Mouse (Mus musculus): Measurements from ENCODE around the gene Slc39a8. TPM values are rescaled to one million over a fixed set of nuclear protein-coding genes. Genes with fewer than 3 reads are reported as not detected.

Gene Slc39a8
- polyA plus RNA-seq, 1 experiment = 21.2 TPM

DNA sequence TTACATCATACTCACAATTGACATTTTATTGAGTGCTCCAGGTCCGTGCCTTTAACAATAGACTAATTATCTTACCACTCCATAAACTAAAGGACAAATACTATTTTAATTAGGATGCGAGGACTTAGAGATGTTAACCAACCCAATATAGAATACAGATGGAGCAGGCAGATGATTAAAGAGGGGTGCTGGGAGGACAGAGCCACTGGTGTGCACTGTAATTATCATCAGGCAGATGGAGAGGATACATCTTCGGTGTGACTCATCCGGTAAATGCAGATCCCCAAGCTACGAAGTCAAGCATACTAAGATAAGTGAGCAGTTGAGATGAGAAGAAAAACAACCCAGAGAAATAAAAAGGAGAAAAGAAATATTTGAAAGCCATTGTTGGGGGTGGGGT lies 34.4 kb downstream of the Slc39a8 start:
- no peak for TF ChIP-seq POLR2A (IDR thresholded peaks at IDR 0.05; ENCODE audit: control insufficient read depth, low read depth, low read length)
- TF ChIP-seq CTCF (IDR thresholded peaks at IDR 0.05; ENCODE audit: control insufficient read depth, insufficient read depth, insufficient replicate concordance, low read depth, low read length) = no peak
- H3K4me3 ChIP-seq (ENCODE audit: control insufficient read depth, low read depth, low read length) = no peak overlapping the region
- H3K27me3 ChIP-seq (ENCODE audit: control insufficient read depth, insufficient read depth, low read length) = no peaks in the 10 kb centered on the region
- no peaks in the 10 kb centered on the region for H3K36me3 ChIP-seq (ENCODE audit: control insufficient read depth, insufficient read depth, low read length)
- H3K27ac ChIP-seq (ENCODE audit: control insufficient read depth, insufficient read depth, low read depth, low read length) = no peak overlapping the region
- H3K4me1 ChIP-seq (ENCODE audit: control insufficient read depth, insufficient read depth, low read length) = peaks cover 2% of the 10 kb centered on the region

DNA sequence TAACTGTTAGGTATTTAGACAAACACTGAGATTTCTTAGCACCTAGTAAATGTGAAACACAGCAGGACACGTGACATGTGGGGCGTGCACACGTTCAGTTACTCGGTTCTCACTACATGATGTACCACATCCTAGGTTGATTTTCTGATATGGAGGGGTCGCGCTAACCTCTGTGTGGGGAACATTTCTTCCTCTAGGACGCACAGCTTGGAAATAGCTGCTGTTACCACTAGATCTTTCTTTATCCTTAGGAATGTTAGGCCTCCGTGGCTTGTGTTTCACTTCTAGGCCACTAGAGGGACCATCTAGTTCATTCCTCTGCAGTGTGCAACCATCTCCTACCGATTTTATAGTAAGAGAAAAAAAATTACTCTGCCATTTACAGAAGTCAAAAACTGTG lies 37.7 kb downstream of the Slc39a8 start:
- H3K36me3 ChIP-seq (ENCODE audit: control insufficient read depth, insufficient read depth, low read length) = no peaks in the 10 kb centered on the region
- H3K4me3 ChIP-seq (ENCODE audit: control insufficient read depth, low read depth, low read length) = no peak overlapping the region
- TF ChIP-seq CTCF (IDR thresholded peaks at IDR 0.05; ENCODE audit: control insufficient read depth, insufficient read depth, insufficient replicate concordance, low read depth, low read length) (no peak), POLR2A (IDR thresholded peaks at IDR 0.05; ENCODE audit: control insufficient read depth, low read depth, low read length) (no peak)
- H3K27me3 ChIP-seq (ENCODE audit: control insufficient read depth, insufficient read depth, low read length) = no peaks in the 10 kb centered on the region
- H3K27ac ChIP-seq (ENCODE audit: control insufficient read depth, insufficient read depth, low read depth, low read length) = no peak overlapping the region
- H3K4me1 ChIP-seq (ENCODE audit: control insufficient read depth, insufficient read depth, low read length) = no peaks in the 10 kb centered on the region

DNA sequence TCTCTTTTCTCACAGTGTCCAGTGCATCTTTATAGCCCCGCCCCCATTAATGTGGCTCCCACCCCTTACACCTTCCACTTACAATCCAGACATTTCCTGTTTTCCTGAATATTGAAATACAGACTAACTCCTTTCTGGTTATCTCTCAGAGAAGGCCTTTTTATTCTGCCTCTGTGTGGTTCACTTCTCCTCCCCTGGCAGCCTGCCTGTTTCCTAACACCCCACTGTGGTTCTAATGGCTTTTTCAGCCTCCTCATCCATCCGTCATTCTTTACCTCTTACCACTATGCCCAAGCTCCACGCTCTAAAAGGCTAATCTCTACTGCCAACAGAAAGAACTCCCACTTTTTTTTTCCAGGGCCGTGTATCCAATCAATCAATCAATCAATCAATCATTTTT lies 44.0 kb downstream of the Slc39a8 start:
- Histone ChIP-seq H3K27me3 (ENCODE audit: control insufficient read depth, insufficient read depth, low read length) (no peaks in the 10 kb centered on the region), H3K27ac (ENCODE audit: control insufficient read depth, insufficient read depth, low read depth, low read length) (no peak overlapping the region), H3K36me3 (ENCODE audit: control insufficient read depth, insufficient read depth, low read length) (no peaks in the 10 kb centered on the region), H3K4me3 (ENCODE audit: control insufficient read depth, low read depth, low read length) (no peak overlapping the region), H3K4me1 (ENCODE audit: control insufficient read depth, insufficient read depth, low read length) (no peaks in the 10 kb centered on the region)
- TF ChIP-seq CTCF (IDR thresholded peaks at IDR 0.05; ENCODE audit: control insufficient read depth, insufficient read depth, insufficient replicate concordance, low read depth, low read length) = no peak
- no peak for TF ChIP-seq POLR2A (IDR thresholded peaks at IDR 0.05; ENCODE audit: control insufficient read depth, low read depth, low read length)

DNA sequence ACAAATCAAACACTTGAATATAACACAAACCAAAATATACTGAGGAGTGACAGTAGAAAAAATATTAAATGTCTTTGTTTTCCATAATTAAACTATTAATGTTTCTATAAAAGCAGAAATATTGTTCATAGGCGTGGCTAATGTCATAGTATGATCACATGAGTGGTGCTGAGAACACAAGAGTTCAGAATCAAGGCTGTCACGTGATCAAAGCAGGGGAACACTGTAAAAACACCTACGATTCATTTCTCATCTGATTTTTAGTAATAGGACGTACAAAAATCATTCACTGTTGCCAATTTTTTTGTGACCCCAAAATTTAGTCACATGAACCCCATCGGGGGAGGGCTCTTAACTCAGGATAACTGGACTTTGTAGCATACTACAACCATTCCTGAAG lies 47.2 kb downstream of the Slc39a8 start:
- TF ChIP-seq CTCF (IDR thresholded peaks at IDR 0.05; ENCODE audit: control insufficient read depth, insufficient read depth, insufficient replicate concordance, low read depth, low read length) (no peak), POLR2A (IDR thresholded peaks at IDR 0.05; ENCODE audit: control insufficient read depth, low read depth, low read length) (no peak)
- no peaks in the 10 kb centered on the region for H3K27me3 ChIP-seq (ENCODE audit: control insufficient read depth, insufficient read depth, low read length)
- H3K36me3 ChIP-seq (ENCODE audit: control insufficient read depth, insufficient read depth, low read length) = no peaks in the 10 kb centered on the region
- H3K4me3 ChIP-seq (ENCODE audit: control insufficient read depth, low read depth, low read length) = no peak overlapping the region
- H3K4me1 ChIP-seq (ENCODE audit: control insufficient read depth, insufficient read depth, low read length) = no peaks in the 10 kb centered on the region
- H3K27ac ChIP-seq (ENCODE audit: control insufficient read depth, insufficient read depth, low read depth, low read length) = no peak overlapping the region

DNA sequence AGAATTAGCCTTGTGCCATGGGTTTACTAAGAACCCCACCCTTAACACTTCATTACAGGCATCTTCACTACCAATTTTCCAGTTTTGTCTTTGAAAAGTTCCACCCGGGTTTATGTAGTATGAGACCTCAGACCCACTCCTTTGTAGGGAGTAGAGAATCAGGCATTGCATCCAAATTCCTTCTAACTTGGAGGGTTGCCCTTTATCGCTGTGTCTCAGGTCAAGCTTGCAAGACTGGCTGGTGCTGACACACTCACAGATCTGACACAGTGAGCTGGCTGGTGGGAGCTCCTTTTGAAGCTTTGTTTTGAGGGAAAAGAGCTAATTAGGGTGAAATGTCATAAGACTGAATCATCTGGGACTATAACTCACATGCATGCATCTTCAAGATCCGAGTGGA lies 48.5 kb downstream of the Slc39a8 start:
- no peak overlapping the region for H3K27ac ChIP-seq (ENCODE audit: control insufficient read depth, insufficient read depth, low read depth, low read length)
- H3K4me3 ChIP-seq (ENCODE audit: control insufficient read depth, low read depth, low read length) = no peak overlapping the region
- no peaks in the 10 kb centered on the region for H3K27me3 ChIP-seq (ENCODE audit: control insufficient read depth, insufficient read depth, low read length)
- no peaks in the 10 kb centered on the region for H3K4me1 ChIP-seq (ENCODE audit: control insufficient read depth, insufficient read depth, low read length)
- H3K36me3 ChIP-seq (ENCODE audit: control insufficient read depth, insufficient read depth, low read length) = no peaks in the 10 kb centered on the region
- TF ChIP-seq POLR2A (IDR thresholded peaks at IDR 0.05; ENCODE audit: control insufficient read depth, low read depth, low read length) (no peak), CTCF (IDR thresholded peaks at IDR 0.05; ENCODE audit: control insufficient read depth, insufficient read depth, insufficient replicate concordance, low read depth, low read length) (no peak)

DNA sequence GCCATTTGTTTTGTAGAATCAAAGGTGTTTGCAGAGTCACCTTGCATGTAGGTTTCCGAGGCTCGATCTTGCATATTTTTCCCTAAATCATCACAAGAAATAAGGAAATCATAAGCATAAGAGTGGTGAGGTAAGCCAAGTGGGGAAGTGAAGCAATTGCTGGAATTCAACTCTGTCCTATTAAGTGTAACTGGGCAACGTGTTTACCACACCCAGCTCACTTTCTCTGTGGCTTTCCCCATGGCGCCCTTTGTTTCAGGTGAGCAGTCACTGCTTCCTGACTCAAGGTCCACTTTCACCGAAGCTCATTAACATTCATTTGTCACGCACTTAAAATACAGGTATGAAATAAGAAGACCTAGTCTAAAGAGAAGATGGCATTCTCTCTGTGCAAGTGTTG lies 53.0 kb downstream of the Slc39a8 start:
- no peak for TF ChIP-seq CTCF (IDR thresholded peaks at IDR 0.05; ENCODE audit: control insufficient read depth, insufficient read depth, insufficient replicate concordance, low read depth, low read length)
- no peak for TF ChIP-seq POLR2A (IDR thresholded peaks at IDR 0.05; ENCODE audit: control insufficient read depth, low read depth, low read length)
- Histone ChIP-seq H3K4me3 (ENCODE audit: control insufficient read depth, low read depth, low read length) (no peak overlapping the region), H3K27ac (ENCODE audit: control insufficient read depth, insufficient read depth, low read depth, low read length) (no peak overlapping the region), H3K36me3 (ENCODE audit: control insufficient read depth, insufficient read depth, low read length) (no peaks in the 10 kb centered on the region), H3K27me3 (ENCODE audit: control insufficient read depth, insufficient read depth, low read length) (no peaks in the 10 kb centered on the region), H3K4me1 (ENCODE audit: control insufficient read depth, insufficient read depth, low read length) (no peaks in the 10 kb centered on the region)

DNA sequence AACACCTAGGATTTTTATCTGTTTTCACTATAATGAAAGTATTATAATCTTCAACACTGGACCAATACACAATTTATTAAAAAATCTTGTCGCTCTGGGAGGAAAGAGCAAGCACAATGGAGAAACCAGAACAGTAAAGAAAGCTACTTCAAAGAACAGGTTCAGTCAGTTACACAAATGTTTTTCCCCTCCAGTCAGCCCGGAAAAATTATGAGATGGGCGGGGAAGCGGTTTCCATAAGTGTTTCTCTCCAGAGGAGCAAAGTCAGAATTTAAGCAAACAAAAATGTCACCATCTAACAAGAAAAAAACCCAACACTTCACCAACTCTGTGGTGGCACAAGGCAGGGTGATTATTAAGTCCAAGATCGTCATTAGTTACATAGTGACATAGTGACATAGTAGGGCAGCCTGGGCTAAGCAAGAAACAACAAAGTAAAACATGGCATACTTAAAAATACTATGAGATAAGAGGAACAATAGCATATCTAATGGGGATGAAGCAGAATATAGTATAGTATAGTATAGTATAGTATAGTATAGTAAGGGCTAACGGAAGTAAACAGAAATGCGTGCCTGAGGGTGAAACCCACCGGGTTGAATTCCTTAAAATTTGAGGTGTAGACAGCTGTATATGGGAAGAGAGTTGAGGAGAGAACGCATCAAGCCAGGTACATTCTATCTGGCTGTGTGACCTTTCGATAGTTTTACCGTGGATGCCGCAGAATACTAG lies 61.0 kb downstream of the Slc39a8 start:
- H3K4me1 ChIP-seq (ENCODE audit: control insufficient read depth, insufficient read depth, low read length) = no peaks in the 10 kb centered on the region; the same call in 1 of the 2 replicates
- H3K27ac ChIP-seq (ENCODE audit: control insufficient read depth, insufficient read depth, low read depth, low read length) = no peak overlapping the region
- H3K36me3 ChIP-seq (ENCODE audit: control insufficient read depth, insufficient read depth, low read length) = no peaks in the 10 kb centered on the region
- TF ChIP-seq POLR2A (IDR thresholded peaks at IDR 0.05; ENCODE audit: control insufficient read depth, low read depth, low read length) (no peak), CTCF (IDR thresholded peaks at IDR 0.05; ENCODE audit: control insufficient read depth, insufficient read depth, insufficient replicate concordance, low read depth, low read length) (no peak)
- no peaks in the 10 kb centered on the region for H3K27me3 ChIP-seq (ENCODE audit: control insufficient read depth, insufficient read depth, low read length)
- H3K4me3 ChIP-seq (ENCODE audit: control insufficient read depth, low read depth, low read length) = no peak overlapping the region
